Mouse (Mus musculus): ENCODE results near the gene Gimap4. TPM values are rescaled to one million over a fixed set of nuclear protein-coding genes. Genes with fewer than 3 reads are reported as not detected.

Gene Gimap4
- 66.3 and 73.5 TPM in 2 replicates for polyA plus RNA-seq (2012; rRNA removed)

- peak; percentile 28; the same call in 1 of the 2 replicates for TF ChIP-seq POLR2A (IDR thresholded peaks at IDR 0.05; ENCODE audit: low read depth, low read length)
- TF ChIP-seq CTCF (IDR thresholded peaks at IDR 0.05; ENCODE audit: extremely low read depth, insufficient read depth, insufficient read length, insufficient replicate concordance), result no peak
- no peaks in the 10 kb centered on the region for H3K27me3 ChIP-seq (ENCODE audit: control insufficient read depth, insufficient read depth, low read length)
- no peak for DNase-seq (ENCODE audit: low read depth in 1 of 2, low spot score in 2 of 2)
- WGBS, result 28% methylated on average over 5 of the region's 5 CpGs
- peaks cover 25% of the 10 kb centered on the region for H3K4me1 ChIP-seq (ENCODE audit: control insufficient read depth, insufficient read depth, insufficient read length)
- H3K4me3 ChIP-seq (ENCODE audit: extremely low read depth, insufficient read depth, insufficient read length), result peak within 1 kb of the TSS; percentile 73
- peak within 1 kb of the TSS; percentile 94 for H3K27ac ChIP-seq (ENCODE audit: insufficient read depth, low read length)
- H3K36me3 ChIP-seq (ENCODE audit: control insufficient read depth, insufficient read depth, low read length), result peaks cover 6% of the 10 kb centered on the region
Observed at GRCm38 (mm10) chr6:48684319-48684718, at the start of gene Gimap4. TSS of gene Gimap4 (plus strand) at chr6:48684549.

- H3K4me1 ChIP-seq (ENCODE audit: control insufficient read depth, insufficient read depth, insufficient read length), result no peaks in the 10 kb centered on the region
- H3K27me3 ChIP-seq (ENCODE audit: control insufficient read depth, insufficient read depth, low read length), result no peaks in the 10 kb centered on the region
- WGBS, result 90% methylated on average over 2 of the region's 2 CpGs
- TF ChIP-seq POLR2A (IDR thresholded peaks at IDR 0.05; ENCODE audit: low read depth, low read length) (no peak), CTCF (IDR thresholded peaks at IDR 0.05; ENCODE audit: extremely low read depth, insufficient read depth, insufficient read length, insufficient replicate concordance) (no peak)
- no peak for DNase-seq (ENCODE audit: low read depth in 1 of 2, low spot score in 2 of 2)
- no peak overlapping the region for H3K4me3 ChIP-seq (ENCODE audit: extremely low read depth, insufficient read depth, insufficient read length)
- H3K36me3 ChIP-seq (ENCODE audit: control insufficient read depth, insufficient read depth, low read length), result no peaks in the 10 kb centered on the region
- no peak overlapping the region for H3K27ac ChIP-seq (ENCODE audit: insufficient read depth, low read length)
Observed at GRCm38 (mm10) chr6:48635105-48635504, 49.2 kb upstream of the Gimap4 start.

- no peak overlapping the region for H3K4me3 ChIP-seq (ENCODE audit: extremely low read depth, insufficient read depth, insufficient read length)
Observed at GRCm38 (mm10) chr6:48636515-48636914, 47.8 kb upstream of the Gimap4 start.

GRCm38 (mm10) chr6:48637811-48638500 lies 46.4 kb upstream of the Gimap4 start:
- Histone ChIP-seq H3K4me1 (ENCODE audit: control insufficient read depth, insufficient read depth, insufficient read length) (no peaks in the 10 kb centered on the region), H3K27me3 (ENCODE audit: control insufficient read depth, insufficient read depth, low read length) (no peaks in the 10 kb centered on the region), H3K4me3 (ENCODE audit: extremely low read depth, insufficient read depth, insufficient read length) (no peak overlapping the region), H3K36me3 (ENCODE audit: control insufficient read depth, insufficient read depth, low read length) (no peaks in the 10 kb centered on the region), H3K27ac (ENCODE audit: insufficient read depth, low read length) (no peak overlapping the region)
- DNase-seq (ENCODE audit: low read depth in 1 of 2, low spot score in 2 of 2), result no peak
- no peak for TF ChIP-seq CTCF (IDR thresholded peaks at IDR 0.05; ENCODE audit: extremely low read depth, insufficient read depth, insufficient read length, insufficient replicate concordance)
- TF ChIP-seq POLR2A (IDR thresholded peaks at IDR 0.05; ENCODE audit: low read depth, low read length), result no peak
- WGBS, result 74% methylated on average over 6 of the region's 6 CpGs

More at GRCm38 (mm10) chr6:48636515-48636914, 47.8 kb upstream of the Gimap4 start:
- WGBS, result 91% methylated on average over 6 of the region's 6 CpGs
- no peaks in the 10 kb centered on the region for H3K27me3 ChIP-seq (ENCODE audit: control insufficient read depth, insufficient read depth, low read length)
- TF ChIP-seq POLR2A (IDR thresholded peaks at IDR 0.05; ENCODE audit: low read depth, low read length), result no peak
- no peak for TF ChIP-seq CTCF (IDR thresholded peaks at IDR 0.05; ENCODE audit: extremely low read depth, insufficient read depth, insufficient read length, insufficient replicate concordance)
- no peak overlapping the region for H3K27ac ChIP-seq (ENCODE audit: insufficient read depth, low read length)
- H3K4me1 ChIP-seq (ENCODE audit: control insufficient read depth, insufficient read depth, insufficient read length), result no peaks in the 10 kb centered on the region
- no peaks in the 10 kb centered on the region for H3K36me3 ChIP-seq (ENCODE audit: control insufficient read depth, insufficient read depth, low read length)
- no peak for DNase-seq (ENCODE audit: low read depth in 1 of 2, low spot score in 2 of 2)

GRCm38 (mm10) chr6:48638553-48638952 lies 45.8 kb upstream of the Gimap4 start:
- Histone ChIP-seq H3K27ac (ENCODE audit: insufficient read depth, low read length) (no peak overlapping the region), H3K4me3 (ENCODE audit: extremely low read depth, insufficient read depth, insufficient read length) (no peak overlapping the region), H3K4me1 (ENCODE audit: control insufficient read depth, insufficient read depth, insufficient read length) (no peaks in the 10 kb centered on the region), H3K27me3 (ENCODE audit: control insufficient read depth, insufficient read depth, low read length) (no peaks in the 10 kb centered on the region), H3K36me3 (ENCODE audit: control insufficient read depth, insufficient read depth, low read length) (no peaks in the 10 kb centered on the region)
- DNase-seq (ENCODE audit: low read depth in 1 of 2, low spot score in 2 of 2), result no peak
- TF ChIP-seq CTCF (IDR thresholded peaks at IDR 0.05; ENCODE audit: extremely low read depth, insufficient read depth, insufficient read length, insufficient replicate concordance) (no peak), POLR2A (IDR thresholded peaks at IDR 0.05; ENCODE audit: low read depth, low read length) (no peak)
- 81% methylated on average over 2 of the region's 2 CpGs for WGBS

- H3K4me1 ChIP-seq (ENCODE audit: control insufficient read depth, insufficient read depth, insufficient read length), result peaks cover 4% of the 10 kb centered on the region; the same call in 1 of the 2 replicates
- H3K36me3 ChIP-seq (ENCODE audit: control insufficient read depth, insufficient read depth, low read length), result no peaks in the 10 kb centered on the region
- H3K4me3 ChIP-seq (ENCODE audit: extremely low read depth, insufficient read depth, insufficient read length), result no peak overlapping the region
- no peak for DNase-seq (ENCODE audit: low read depth in 1 of 2, low spot score in 2 of 2)
- no peak for TF ChIP-seq POLR2A (IDR thresholded peaks at IDR 0.05; ENCODE audit: low read depth, low read length)
- WGBS, result 78% methylated on average over 6 of the region's 6 CpGs
- no peak overlapping the region for H3K27ac ChIP-seq (ENCODE audit: insufficient read depth, low read length)
- no peaks in the 10 kb centered on the region for H3K27me3 ChIP-seq (ENCODE audit: control insufficient read depth, insufficient read depth, low read length)
Observed at GRCm38 (mm10) chr6:48641391-48641790, 43.0 kb upstream of the Gimap4 start.

- Histone ChIP-seq H3K27me3 (ENCODE audit: control insufficient read depth, insufficient read depth, low read length) (no peaks in the 10 kb centered on the region), H3K36me3 (ENCODE audit: control insufficient read depth, insufficient read depth, low read length) (no peaks in the 10 kb centered on the region), H3K27ac (ENCODE audit: insufficient read depth, low read length) (no peak overlapping the region), H3K4me1 (ENCODE audit: control insufficient read depth, insufficient read depth, insufficient read length) (peaks cover 6% of the 10 kb centered on the region; the same call in 1 of the 2 replicates), H3K4me3 (ENCODE audit: extremely low read depth, insufficient read depth, insufficient read length) (no peak overlapping the region)
- WGBS, result 21% methylated on average over 4 of the region's 4 CpGs
- TF ChIP-seq CTCF (IDR thresholded peaks at IDR 0.05; ENCODE audit: extremely low read depth, insufficient read depth, insufficient read length, insufficient replicate concordance) (peak; percentile 18; the same call in 1 of the 2 replicates), POLR2A (IDR thresholded peaks at IDR 0.05; ENCODE audit: low read depth, low read length) (no peak)
- DNase-seq (ENCODE audit: low read depth in 1 of 2, low spot score in 2 of 2), result peak in 1 of 2 experiments; percentile 52
Observed at GRCm38 (mm10) chr6:48642764-48643292, 41.5 kb upstream of the Gimap4 start.
